Mouse (Mus musculus): ENCODE results near the gene Nxnl2.
"Not testable (repeated sequence)": the region's sequence is repeated elsewhere in the genome, so short reads cannot be mapped to it uniquely, and the experiment has no call there.

Gene Nxnl2

GRCm38 (mm10) chr13:51182236-51182635 is 11.4 kb downstream of the Nxnl2 start:
- DNase-seq: no peak

GRCm38 (mm10) chr13:51184896-51185295 is 14.1 kb downstream of the Nxnl2 start:
- no peak for DNase-seq

- DNase-seq: no peak
Measured at GRCm38 (mm10) chr13:51190336-51190735, 19.5 kb downstream of the Nxnl2 start.

GRCm38 (mm10) chr13:51191416-51192140 is 20.8 kb downstream of the Nxnl2 start:
- peak; percentile 76 for DNase-seq

- no peak for DNase-seq
Measured at GRCm38 (mm10) chr13:51193893-51194292, 23.1 kb downstream of the Nxnl2 start.

GRCm38 (mm10) chr13:51197699-51198098 is 26.9 kb downstream of the Nxnl2 start:
- DNase-seq: no peak

GRCm38 (mm10) chr13:51198186-51198585 is 27.4 kb downstream of the Nxnl2 start:
- peak; percentile 71 for DNase-seq

- DNase-seq: not testable (repeated sequence)
Measured at GRCm38 (mm10) chr13:51201985-51202843, 31.4 kb downstream of the Nxnl2 start.

GRCm38 (mm10) chr13:51202844-51203173 is 32.0 kb downstream of the Nxnl2 start:
- peak; percentile 67 for DNase-seq

- no peak for DNase-seq
Measured at GRCm38 (mm10) chr13:51203467-51203866, 32.6 kb downstream of the Nxnl2 start.

- not testable (repeated sequence) for DNase-seq
Measured at GRCm38 (mm10) chr13:51204081-51204480, 33.3 kb downstream of the Nxnl2 start.

GRCm38 (mm10) chr13:51207965-51208364 is 37.1 kb downstream of the Nxnl2 start:
- DNase-seq: no peak

GRCm38 (mm10) chr13:51208378-51209100 is 37.7 kb downstream of the Nxnl2 start:
- DNase-seq: peak; percentile 63

GRCm38 (mm10) chr13:51210639-51211038 is 39.8 kb downstream of the Nxnl2 start:
- DNase-seq: no peak

- DNase-seq: no peak
Measured at GRCm38 (mm10) chr13:51214746-51215145, 43.9 kb downstream of the Nxnl2 start.

- DNase-seq: no peak
Measured at GRCm38 (mm10) chr13:51220897-51221296, 50.1 kb downstream of the Nxnl2 start.

GRCm38 (mm10) chr13:51221425-51222160 is 50.8 kb downstream of the Nxnl2 start:
- DNase-seq: peak; percentile 29

Measured in kidney, postnatal 10 days (tissue).